Mouse (Mus musculus): ENCODE measurements around the gene Dclk2. TPM values are rescaled to one million over a fixed set of nuclear protein-coding genes. Genes with fewer than 3 reads are reported as not detected.

Gene Dclk2
- total RNA-seq, 2 experiments from 2014 or later, result 108 to 112 TPM

- no peak for DNase-seq (ENCODE audit: extremely low spot score in 1 of 2, low spot score in 1 of 2)
Observed at GRCm38 (mm10) chr3:86762456-86762855, 158.2 kb downstream of the Dclk2 start.

DNA sequence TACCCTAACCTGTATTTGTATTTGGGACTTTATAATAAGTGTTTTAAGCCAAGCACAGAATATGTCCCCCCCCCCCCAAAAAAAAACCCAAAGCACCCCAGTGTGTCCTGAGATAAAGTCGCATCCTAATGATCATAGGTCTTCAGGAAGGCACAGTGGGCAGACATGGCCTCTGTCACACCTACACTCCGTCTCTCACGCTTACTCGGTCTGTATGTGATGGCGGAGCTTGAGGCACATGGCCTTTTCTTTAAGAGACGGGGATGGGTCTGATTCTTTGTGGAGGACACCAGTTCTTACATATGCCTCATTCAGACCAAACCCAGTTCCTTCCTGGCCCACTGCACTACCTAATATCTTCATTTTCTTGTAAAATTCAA lies 158.6 kb downstream of the Dclk2 start:
- no peak for DNase-seq (ENCODE audit: extremely low spot score in 1 of 2, low spot score in 1 of 2)

- DNase-seq (ENCODE audit: extremely low spot score in 1 of 2, low spot score in 1 of 2), result peak in 1 of 2 experiments; percentile 82
Observed at GRCm38 (mm10) chr3:86761095-86762035, 159.3 kb downstream of the Dclk2 start.

DNA sequence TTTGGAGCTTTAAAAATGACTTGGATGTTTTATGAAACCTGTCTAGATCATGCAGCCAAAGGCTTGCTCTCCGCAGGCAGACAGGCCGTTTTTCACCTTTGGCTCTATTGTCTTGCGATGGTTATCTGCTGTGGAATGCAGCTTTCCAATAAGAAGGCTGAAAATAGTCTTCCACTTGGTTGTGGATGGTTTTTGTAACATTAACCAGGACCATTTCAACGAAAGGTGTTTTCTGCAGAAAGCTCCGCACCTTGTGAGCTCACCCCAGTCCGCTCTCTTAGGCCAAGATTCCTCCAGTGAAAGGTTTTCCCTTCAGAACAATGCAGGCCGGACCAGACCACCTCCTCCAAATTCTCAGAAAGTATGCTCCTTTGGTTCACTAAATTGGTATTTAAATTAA lies 160.2 kb downstream of the Dclk2 start:
- DNase-seq (ENCODE audit: extremely low spot score in 1 of 2, low spot score in 1 of 2), result no peak

GRCm38 (mm10) chr3:86759834-86760233 lies 160.8 kb downstream of the Dclk2 start:
- no peak for DNase-seq (ENCODE audit: extremely low spot score in 1 of 2, low spot score in 1 of 2)

DNA sequence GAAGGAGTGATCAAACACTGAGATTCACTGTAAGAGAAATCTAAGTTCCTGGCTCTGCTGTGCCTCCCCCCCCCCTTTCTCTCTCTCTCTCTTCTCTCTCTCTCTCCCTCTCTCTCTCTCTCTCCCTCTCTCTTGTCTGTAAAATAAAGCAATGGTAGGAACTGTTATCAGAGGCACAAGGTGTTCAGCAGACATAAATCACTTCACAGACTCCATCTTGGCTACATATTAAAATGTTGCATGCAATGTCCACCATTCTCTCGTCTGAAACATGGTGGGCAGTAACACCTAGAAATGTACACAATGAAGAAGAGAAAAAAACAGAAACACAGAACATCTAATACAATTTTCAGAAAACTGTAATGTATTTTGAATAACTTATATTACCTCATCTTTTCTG lies 161.3 kb downstream of the Dclk2 start:
- no peak for DNase-seq (ENCODE audit: extremely low spot score in 1 of 2, low spot score in 1 of 2)

DNA sequence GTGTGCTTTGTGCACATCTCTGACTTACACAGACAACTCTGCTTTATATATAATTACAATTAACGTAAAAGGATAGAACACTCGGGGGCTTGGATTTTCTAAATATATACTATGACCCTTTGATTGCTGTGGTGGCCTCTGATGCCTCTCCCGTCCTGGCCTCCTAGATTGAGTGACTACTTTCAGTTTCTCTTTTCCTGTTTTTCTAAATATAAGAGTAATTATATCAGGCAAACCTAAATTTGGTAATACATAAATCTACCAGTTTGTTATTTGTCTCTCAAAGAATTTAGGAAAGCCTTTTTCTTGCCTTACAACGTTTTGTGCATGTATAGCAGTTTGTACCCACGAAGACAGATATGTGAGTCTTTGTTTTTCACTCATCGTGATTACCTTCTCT lies 161.9 kb downstream of the Dclk2 start:
- no peak for DNase-seq (ENCODE audit: extremely low spot score in 1 of 2, low spot score in 1 of 2)

GRCm38 (mm10) chr3:86756548-86756947 lies 164.1 kb downstream of the Dclk2 start:
- no peak for DNase-seq (ENCODE audit: extremely low spot score in 1 of 2, low spot score in 1 of 2)

DNA sequence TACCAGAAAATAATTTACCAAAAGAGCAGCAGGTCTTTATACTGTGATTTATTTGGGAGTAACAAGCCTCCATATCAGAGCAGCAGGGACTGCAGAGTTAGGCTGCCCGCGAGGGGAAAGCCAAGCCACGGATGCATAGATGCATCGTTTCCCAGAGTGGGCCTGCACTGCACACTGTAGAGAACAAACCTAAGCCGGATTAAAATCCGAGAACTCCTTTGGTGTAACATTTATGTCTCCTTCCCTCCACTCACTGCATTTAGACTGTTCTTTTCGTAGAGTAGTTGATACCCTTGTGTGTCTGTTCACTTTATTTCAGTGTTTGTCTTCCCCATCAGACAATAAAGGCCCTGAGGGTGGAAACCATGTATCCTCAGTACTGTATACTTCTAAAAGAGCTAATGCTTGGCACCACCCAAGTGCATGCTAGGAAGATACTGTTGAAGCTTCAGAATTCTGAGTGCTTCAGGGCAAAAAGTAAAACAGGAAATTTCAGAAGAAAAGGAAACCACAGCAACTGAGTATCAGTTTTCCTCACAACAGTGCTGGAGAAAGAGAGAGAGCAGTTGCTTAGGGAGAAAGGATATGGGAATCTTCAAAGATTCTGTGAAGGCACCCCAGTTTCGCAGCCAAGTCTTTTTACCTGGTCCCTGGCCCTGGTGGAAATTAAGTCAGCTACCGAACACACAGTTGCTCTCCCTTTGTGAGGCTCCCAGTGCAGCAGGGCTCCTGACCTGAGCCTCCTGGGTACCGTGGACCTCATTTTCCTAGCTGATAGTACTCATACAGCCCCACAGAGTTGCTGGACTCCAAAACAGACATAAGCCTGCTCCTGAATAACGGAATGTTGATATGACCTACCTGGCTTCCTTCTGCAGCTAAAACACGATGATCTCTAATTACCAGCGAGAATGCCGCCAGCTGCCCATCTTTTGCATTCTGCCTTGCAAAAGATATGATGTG lies 165.8 kb downstream of the Dclk2 start:
- no peak for DNase-seq (ENCODE audit: extremely low spot score in 1 of 2, low spot score in 1 of 2)

DNA sequence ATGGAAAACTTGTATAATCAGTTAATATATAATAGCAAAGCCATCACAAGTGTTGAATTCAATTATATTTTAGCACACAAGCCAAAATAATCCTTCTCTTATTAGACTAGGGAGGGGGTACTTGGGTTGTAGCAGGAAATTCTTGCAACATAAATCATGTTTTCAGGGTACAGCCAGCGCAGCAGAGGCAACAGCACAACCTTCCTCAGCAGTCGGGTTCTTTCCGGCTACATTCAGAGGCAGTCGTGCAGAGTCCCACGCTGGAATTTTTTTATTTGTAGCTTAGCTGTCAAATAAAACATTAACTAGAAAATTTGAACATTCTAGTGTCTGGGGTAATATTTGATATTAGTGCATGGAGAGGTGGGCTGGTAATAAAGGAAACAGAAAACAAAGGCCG lies 166.5 kb downstream of the Dclk2 start:
- DNase-seq (ENCODE audit: extremely low spot score in 1 of 2, low spot score in 1 of 2), result no peak

GRCm38 (mm10) chr3:86750652-86751051 lies 170.0 kb downstream of the Dclk2 start:
- DNase-seq (ENCODE audit: extremely low spot score in 1 of 2, low spot score in 1 of 2), result no peak

DNA sequence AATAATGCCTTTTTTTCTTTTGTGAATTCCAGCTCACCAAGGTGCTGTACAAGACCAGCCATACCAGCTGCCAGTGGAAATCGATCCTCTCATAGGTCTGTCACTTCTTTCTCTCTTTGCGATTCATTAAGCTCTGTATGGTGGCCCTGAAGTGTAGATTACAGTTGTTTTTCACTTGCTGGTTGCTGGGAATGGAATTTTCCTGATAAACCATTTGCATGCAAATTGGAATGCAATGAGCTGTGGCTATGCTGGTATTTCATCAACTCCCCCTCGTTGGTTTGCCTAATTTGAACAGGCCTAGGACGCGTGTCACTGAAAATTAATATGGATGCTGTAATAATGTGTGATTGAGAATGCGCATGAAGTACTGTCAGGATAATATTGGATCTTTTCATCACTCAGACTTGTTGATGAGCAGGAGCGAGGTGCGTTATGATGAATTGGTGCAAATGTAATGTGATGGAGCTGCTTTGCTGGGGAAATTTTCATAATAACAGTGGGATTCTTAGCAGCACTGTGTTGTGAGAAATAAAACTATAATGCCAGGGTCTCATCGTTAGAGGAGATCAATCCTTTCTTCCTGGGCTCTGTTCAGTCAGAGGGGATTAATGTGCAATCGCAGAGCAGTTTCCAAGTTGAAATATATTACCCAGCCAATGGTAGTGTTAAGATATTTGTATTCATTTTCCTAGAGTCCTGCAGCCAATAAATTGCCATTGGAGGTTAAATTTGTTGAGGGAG lies 174.7 kb downstream of the Dclk2 start:
- DNase-seq (ENCODE audit: extremely low spot score in 1 of 2, low spot score in 1 of 2), result no peak

- DNase-seq (ENCODE audit: extremely low spot score in 1 of 2, low spot score in 1 of 2), result peak in 1 of 2 experiments; percentile 29
Observed at GRCm38 (mm10) chr3:86745348-86745747, 175.3 kb downstream of the Dclk2 start.

DNA sequence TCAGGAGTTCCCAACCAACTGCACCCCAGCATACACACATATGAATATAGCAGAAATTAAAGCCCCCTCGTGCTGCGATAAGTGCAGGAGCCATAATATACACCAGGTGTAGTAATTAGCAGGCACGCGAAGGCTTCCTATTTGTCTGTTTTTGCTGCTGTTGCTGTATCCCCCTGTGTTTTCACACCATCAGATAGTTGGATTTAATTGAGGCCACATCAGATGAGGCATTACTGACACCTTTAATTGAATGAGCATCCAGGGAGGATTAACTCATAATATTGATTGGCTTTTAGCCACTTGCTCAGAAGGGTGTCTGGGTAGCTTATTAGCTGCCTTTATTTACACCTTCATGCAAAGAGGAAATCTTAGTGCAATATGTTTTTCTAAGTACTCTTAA lies 180.9 kb downstream of the Dclk2 start:
- DNase-seq (ENCODE audit: extremely low spot score in 1 of 2, low spot score in 1 of 2), result no peak

- DNase-seq (ENCODE audit: extremely low spot score in 1 of 2, low spot score in 1 of 2), result no peak
Observed at GRCm38 (mm10) chr3:86738831-86739230, 181.8 kb downstream of the Dclk2 start.

Other genes with a start within 250 kb of the Dclk2 start
- gene Cd1d1, start 78.6 kb upstream of the Dclk2 start, total RNA-seq (2021), result 1 to 10 TPM; 2.0 to 2.1 TPM

Data from layer of hippocampus, postnatal 25 days (tissue).